ENCODE assay signal across 12 mouse cellular contexts in genomic region chr11:8957023-8957422, GRCm38 (mm10). TPM values are rescaled to one million over a fixed set of nuclear protein-coding genes. Genes with fewer than 3 reads are reported as not detected.
DNase-seq lines count a peak whose midpoint lies in the region; ATAC-seq and TF ChIP-seq lines count a peak whose summit lies in the region.
"Had no signal": no experiment of that assay in that cellular context is flagged by ENCODE, and none has a peak within 500 bp of the region (broad histone marks: within the 10 kb centered on the region; RNA-seq: fewer than 3 reads in every experiment).

No protein-coding gene starts in this region.

- 71% methylated on average over 6 of the region's 6 CpGs for WGBS in hindbrain, postnatal 0 days
- WGBS in hindbrain, embryonic 16.5 days: 74% methylated on average over 6 of the region's 6 CpGs
- WGBS in forebrain, embryonic 11.5 days: 68% methylated on average over 6 of the region's 6 CpGs

- no peaks in the 10 kb centered on the region for H3K27me3 ChIP-seq in hindbrain, postnatal 0 days (ENCODE audit: insufficient read depth, low read length)
- no peaks in the 10 kb centered on the region for H3K27me3 ChIP-seq in hindbrain, embryonic 16.5 days (replicated peaks; ENCODE audit: control insufficient read depth, insufficient read depth, low read length)
- H3K27me3 ChIP-seq in forebrain, embryonic 11.5 days (ENCODE audit: control insufficient read depth, insufficient read depth, low read length): no peaks in the 10 kb centered on the region
- H3K27me3 ChIP-seq: embryonic facial prominence, embryonic 12.5 days; intestine, embryonic 15.5 days; liver, embryonic 15.5 days had no signal

- no peak for ATAC-seq in hindbrain, postnatal 0 days
- no peak for ATAC-seq in hindbrain, embryonic 16.5 days
- no peak for ATAC-seq in erythroblast, adult 5-6 weeks (replicated peaks; ENCODE audit: low FRiP score, poor library complexity, severe bottlenecking)
- no peak for ATAC-seq in forebrain, embryonic 11.5 days (replicated peaks; ENCODE audit: low FRiP score)
- ATAC-seq: intestine, embryonic 15.5 days had no signal

- no peaks in the 10 kb centered on the region for H3K36me3 ChIP-seq in hindbrain, postnatal 0 days (ENCODE audit: insufficient read depth, low read length)
- no peaks in the 10 kb centered on the region for H3K36me3 ChIP-seq in hindbrain, embryonic 16.5 days (ENCODE audit: control insufficient read depth, insufficient read depth, low read length)
- no peaks in the 10 kb centered on the region for H3K36me3 ChIP-seq in forebrain, embryonic 11.5 days (ENCODE audit: control insufficient read depth, insufficient read depth, low read length)
- H3K36me3 ChIP-seq: embryonic facial prominence, embryonic 12.5 days; intestine, embryonic 15.5 days; liver, embryonic 15.5 days had no signal

- TF ChIP-seq CTCF in hindbrain, postnatal 0 days (IDR thresholded peaks at IDR 0.05; ENCODE audit: low read depth): peak; percentile 70
- peak; percentile 64 for TF ChIP-seq CTCF in brain, embryonic 14.5 days (IDR thresholded peaks at IDR 0.05; ENCODE audit: borderline replicate concordance, extremely low read depth, insufficient read depth, insufficient read length)

- no peak overlapping the region for H3K4me3 ChIP-seq in hindbrain, postnatal 0 days (ENCODE audit: low read length)
- no peak overlapping the region for H3K4me3 ChIP-seq in hindbrain, embryonic 16.5 days (ENCODE audit: low read length)
- H3K4me3 ChIP-seq in forebrain, embryonic 11.5 days (ENCODE audit: low read depth, low read length): no peak overlapping the region
- H3K4me3 ChIP-seq: embryonic facial prominence, embryonic 12.5 days; intestine, embryonic 15.5 days; liver, embryonic 15.5 days had no signal

- TF ChIP-seq POLR2A in brain, embryonic 14.5 days (IDR thresholded peaks at IDR 0.05; ENCODE audit: borderline replicate concordance, extremely low read depth, insufficient read depth, insufficient read length, poor library complexity, severe bottlenecking): no peak

- DNase-seq in hindbrain, postnatal 0 days (ENCODE audit: low spot score): no peak
- peak; percentile 16 for DNase-seq in thymus, postnatal 14 days
- no peak for DNase-seq in thymus, postnatal 10 days (ENCODE audit: low spot score in 2 of 2)
- peak; percentile 22 for DNase-seq in brain, embryonic 14.5 days (ENCODE audit: low read depth)
- no peak for DNase-seq in forebrain, embryonic 11.5 days (ENCODE audit: low spot score)
- DNase-seq in urinary bladder, postnatal 36 days (ENCODE audit: low spot score in 2 of 2): no peak
- DNase-seq: adrenal gland, adult 2 months had no signal

- no peaks in the 10 kb centered on the region for H3K4me1 ChIP-seq in hindbrain, postnatal 0 days (ENCODE audit: insufficient read depth, low read length)
- no peaks in the 10 kb centered on the region for H3K4me1 ChIP-seq in hindbrain, embryonic 16.5 days (ENCODE audit: control insufficient read depth, insufficient read depth, low read depth, low read length)
- no peaks in the 10 kb centered on the region; the same call in 1 of the 2 replicates for H3K4me1 ChIP-seq in forebrain, embryonic 11.5 days (replicated peaks; ENCODE audit: control insufficient read depth, insufficient read depth, low read length)
- H3K4me1 ChIP-seq: intestine, embryonic 15.5 days; liver, embryonic 15.5 days had no signal

- no peak overlapping the region for H3K4me2 ChIP-seq in hindbrain, postnatal 0 days (ENCODE audit: low read depth, low read length)
- H3K4me2 ChIP-seq in hindbrain, embryonic 16.5 days (ENCODE audit: low read length): no peak overlapping the region
- H3K4me2 ChIP-seq in forebrain, embryonic 11.5 days (ENCODE audit: low read depth, low read length, severe bottlenecking): no peak overlapping the region
- H3K4me2 ChIP-seq: embryonic facial prominence, embryonic 12.5 days; intestine, embryonic 15.5 days; liver, embryonic 15.5 days had no signal

- no peak overlapping the region for H3K27ac ChIP-seq in hindbrain, postnatal 0 days
- H3K27ac ChIP-seq in hindbrain, embryonic 16.5 days (ENCODE audit: low read depth, low read length): no peak overlapping the region
- H3K27ac ChIP-seq in forebrain, embryonic 11.5 days (ENCODE audit: low read depth, low read length): no peak overlapping the region
- H3K27ac ChIP-seq: embryonic facial prominence, embryonic 12.5 days; intestine, embryonic 15.5 days; liver, embryonic 15.5 days had no signal

- H3K9me3 ChIP-seq in hindbrain, postnatal 0 days (ENCODE audit: low read length): no peaks in the 10 kb centered on the region
- no peaks in the 10 kb centered on the region for H3K9me3 ChIP-seq in hindbrain, embryonic 16.5 days (ENCODE audit: control insufficient read depth, low read length)
- H3K9me3 ChIP-seq in forebrain, embryonic 11.5 days (ENCODE audit: control insufficient read depth, low read length): no peaks in the 10 kb centered on the region
- H3K9me3 ChIP-seq: embryonic facial prominence, embryonic 12.5 days; intestine, embryonic 15.5 days; liver, embryonic 15.5 days had no signal

- H3K9ac ChIP-seq in hindbrain, postnatal 0 days (replicated peaks; ENCODE audit: low read length): no peak overlapping the region
- H3K9ac ChIP-seq in hindbrain, embryonic 16.5 days (ENCODE audit: low read depth, low read length): no peak overlapping the region
- no peak overlapping the region for H3K9ac ChIP-seq in forebrain, embryonic 11.5 days (ENCODE audit: low read length)
- H3K9ac ChIP-seq: embryonic facial prominence, embryonic 12.5 days; intestine, embryonic 15.5 days; liver, embryonic 15.5 days had no signal

RNA-seq across cellular contexts. Expression of gene Pkd1l1, which starts 16.0 kb away (rescaled TPM):
- total RNA-seq in hindbrain, postnatal 0 days (2014; rRNA removed): 0.37 and 0.40 TPM in 2 replicates
- 0.19 and 0.33 TPM in 2 replicates for polyA plus RNA-seq in hindbrain, postnatal 0 days (2015; fragmentation: Nextera tagmentation; extraction: Ambion mirVana)
- 0.14 and 0.25 TPM in 2 replicates for polyA plus RNA-seq in hindbrain, embryonic 16.5 days (2015; fragmentation: Nextera tagmentation; extraction: Ambion mirVana)
- 0.10 and 0.15 TPM in 2 replicates for polyA plus RNA-seq in brain, embryonic 14.5 days (2012; rRNA removed)
- 0.77 TPM in 1 of 2 replicates, not detected in the other for total RNA-seq in erythroblast, adult 5-6 weeks (2015; ENCODE audit: low replicate concordance)
- total RNA-seq in erythroblast, adult 5-6 weeks (2017; ENCODE audit: low replicate concordance): 2.0 and 3.5 TPM in 2 replicates
- polyA plus RNA-seq in forebrain, embryonic 11.5 days (2014; fragmentation: Nextera tagmentation; extraction: Ambion mirVana): 0.16 TPM in 1 of 2 replicates, not detected in the other

RNA-seq across cellular contexts. Expression of gene Hus1, which starts 54.0 kb away (rescaled TPM):
- 17.3 and 20.0 TPM in 2 replicates for total RNA-seq in hindbrain, postnatal 0 days (2014; rRNA removed)
- 9.5 and 10.1 TPM in 2 replicates for polyA plus RNA-seq in hindbrain, postnatal 0 days (2015; fragmentation: Nextera tagmentation; extraction: Ambion mirVana)
- polyA plus RNA-seq in hindbrain, embryonic 16.5 days (2015; fragmentation: Nextera tagmentation; extraction: Ambion mirVana): 10.8 and 11.5 TPM in 2 replicates
- 12.0 and 13.3 TPM in 2 replicates for polyA plus RNA-seq in brain, embryonic 14.5 days (2012; rRNA removed)
- 4.4 and 5.0 TPM in 2 replicates for total RNA-seq in erythroblast, adult 5-6 weeks (2015; ENCODE audit: low replicate concordance)
- total RNA-seq in erythroblast, adult 5-6 weeks (2017; ENCODE audit: low replicate concordance): 5.2 and 9.3 TPM in 2 replicates
- polyA plus RNA-seq in forebrain, embryonic 11.5 days (2014; fragmentation: Nextera tagmentation; extraction: Ambion mirVana): 24.6 and 29.1 TPM in 2 replicates

Comparison
In these comparisons a context has a peak if more than half of its experiments do, and no peak if none do; other contexts are left out.
1. DNase-seq: peak in thymus, postnatal 14 days (single experiment) and brain, embryonic 14.5 days (single experiment); none in hindbrain, postnatal 0 days (single experiment), thymus, postnatal 10 days (0 of 2), forebrain, embryonic 11.5 days (single experiment) and urinary bladder, postnatal 36 days (0 of 2).